Mouse (Mus musculus) A20 (cell line): Measurements from ENCODE around the gene Frs3.
"Not testable (repeated sequence)": the region's sequence is repeated elsewhere in the genome, so short reads cannot be mapped to it uniquely, and the experiment has no call there.

Experiments used
- DNase-seq: peaks from one replicate; pipeline ENCODE4 v3.0.0-alpha.2; 2011; ENCODE audit warnings: low read depth, low spot score

Gene Frs3

DNA sequence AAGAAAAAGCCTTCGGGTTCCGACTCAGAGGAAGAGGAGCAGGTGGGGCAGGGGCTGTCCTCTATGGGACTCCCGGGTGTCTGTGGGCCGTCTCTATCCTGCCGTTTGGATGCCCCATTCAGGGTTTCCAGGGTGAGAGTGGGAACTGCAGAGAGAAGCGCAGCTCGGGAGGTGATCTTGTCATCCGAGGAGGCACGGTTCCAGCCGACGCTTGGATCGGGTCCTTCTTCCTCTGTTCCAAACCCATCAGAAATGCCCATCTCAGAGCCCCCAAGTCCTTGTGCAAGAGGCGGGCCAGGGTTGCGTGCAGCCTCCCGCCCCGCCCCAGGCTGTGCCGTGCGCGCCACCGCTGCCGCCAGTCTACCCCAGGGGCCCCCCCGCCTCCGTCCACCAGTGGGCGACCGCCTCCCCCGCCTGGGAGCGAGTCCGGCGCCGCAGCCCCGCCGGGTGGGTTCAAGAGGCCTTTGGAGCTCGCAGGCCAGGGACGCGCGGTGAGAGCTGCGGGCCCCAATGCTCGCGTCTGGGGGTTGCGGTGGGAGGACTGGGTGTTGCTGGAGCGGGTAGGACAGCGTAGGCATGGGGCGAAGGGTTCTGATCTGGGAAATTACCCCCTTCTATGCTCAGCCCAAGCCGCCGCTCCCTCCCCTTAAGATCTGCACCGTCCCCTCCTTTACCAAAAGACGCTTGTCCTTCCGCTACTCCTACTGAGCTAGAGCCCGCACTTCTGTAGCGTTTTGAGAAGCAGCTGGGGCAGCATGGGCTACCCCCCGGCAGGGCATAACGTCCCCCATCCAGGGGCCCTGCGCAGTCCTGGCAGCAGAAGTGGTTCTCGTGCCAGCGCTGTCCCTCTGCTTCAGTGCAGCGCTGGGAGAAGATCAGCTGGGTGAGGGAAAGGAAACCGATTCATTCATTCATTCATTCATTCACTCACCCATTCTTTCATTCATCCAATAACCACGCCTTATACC, at the start of gene Frs3:
Gene Frs3, plus strand, starts transcription at position 423 of the 968 bp plus-strand sequence.
- peak; percentile 81 for DNase-seq

DNA sequence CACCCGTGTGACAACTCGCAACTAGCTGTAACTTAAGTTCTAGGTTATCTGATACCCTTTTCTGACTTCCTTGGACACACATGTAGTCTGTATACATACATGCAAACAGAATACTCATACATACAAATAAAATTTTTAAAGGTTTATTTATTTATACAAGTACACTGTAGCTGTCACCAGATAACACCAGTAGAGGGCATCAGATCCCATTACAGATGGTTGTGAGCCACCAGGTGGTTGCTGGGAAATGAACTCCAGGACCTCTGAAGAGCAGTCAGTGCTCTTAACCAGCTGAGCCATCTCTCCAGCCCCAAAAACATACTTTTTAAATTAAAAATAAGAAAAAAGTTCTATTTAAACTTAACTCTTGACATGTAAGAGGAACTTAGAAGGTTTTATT, 45.8 kb upstream of the Frs3 start:
- DNase-seq, result peak; percentile 53

DNA sequence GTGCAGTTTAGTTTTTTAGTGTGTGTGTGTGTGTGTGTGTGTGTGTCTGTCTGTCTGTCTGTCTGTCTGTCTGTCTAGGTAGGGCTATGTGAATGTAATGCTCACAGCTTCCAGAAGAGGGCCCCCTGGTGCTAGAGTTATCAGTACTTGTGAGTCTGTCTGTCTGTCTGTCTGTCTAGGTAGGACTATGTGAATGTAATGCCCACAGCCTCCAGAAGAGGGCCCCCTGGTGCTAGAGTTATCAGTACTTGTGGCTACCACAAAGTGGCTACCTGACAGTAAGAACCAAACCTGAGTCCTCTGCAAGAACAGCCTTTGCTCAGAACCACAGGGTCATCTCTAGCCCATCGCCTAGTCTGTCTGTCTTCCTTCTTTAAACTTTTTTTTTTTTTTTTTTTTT, 42.1 kb upstream of the Frs3 start:
- peak; percentile 89 for DNase-seq

DNA sequence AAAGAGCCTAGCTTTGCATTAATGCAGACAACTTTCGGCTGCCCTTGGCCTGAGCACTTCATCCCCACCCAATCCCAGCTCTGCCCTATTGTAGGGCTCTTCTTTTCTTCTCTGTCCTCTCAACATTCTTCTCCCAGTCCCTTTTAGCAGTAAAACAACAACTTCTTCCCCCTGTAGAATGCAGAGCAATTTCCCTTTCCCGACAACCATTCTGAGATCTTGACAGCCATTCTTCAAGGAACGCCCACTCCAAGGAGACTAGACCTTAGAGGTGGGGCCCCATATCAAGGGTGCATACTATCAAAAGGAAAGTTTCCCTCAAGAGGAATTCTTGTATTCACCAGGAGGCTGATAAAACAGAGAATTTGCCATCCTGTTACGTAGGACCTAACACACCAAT, 39.9 kb upstream of the Frs3 start:
- no peak for DNase-seq

- DNase-seq, result no peak
Measured at GRCm38 (mm10) chr17:47651953-47652352, 36.9 kb upstream of the Frs3 start.

DNA sequence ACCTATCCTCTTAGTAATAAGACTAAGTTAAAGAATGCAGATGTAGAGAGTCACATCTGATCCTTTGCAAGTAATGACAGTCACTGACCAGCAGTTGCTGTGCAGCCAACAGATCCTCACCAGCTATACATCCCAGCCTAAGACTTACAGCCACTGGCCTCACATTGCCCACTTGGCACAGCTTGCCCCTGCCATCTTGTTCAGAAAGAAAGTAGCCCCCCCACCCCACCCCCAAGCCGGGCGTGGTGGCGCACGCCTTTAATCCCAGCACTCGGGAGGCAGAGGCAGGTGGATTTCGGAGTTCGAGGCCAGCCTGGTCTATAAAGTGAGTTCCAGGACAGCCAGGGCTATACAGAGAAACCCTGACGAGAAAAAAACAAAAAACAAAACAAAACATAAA, 34.5 kb upstream of the Frs3 start:
- not testable (repeated sequence) for DNase-seq

DNA sequence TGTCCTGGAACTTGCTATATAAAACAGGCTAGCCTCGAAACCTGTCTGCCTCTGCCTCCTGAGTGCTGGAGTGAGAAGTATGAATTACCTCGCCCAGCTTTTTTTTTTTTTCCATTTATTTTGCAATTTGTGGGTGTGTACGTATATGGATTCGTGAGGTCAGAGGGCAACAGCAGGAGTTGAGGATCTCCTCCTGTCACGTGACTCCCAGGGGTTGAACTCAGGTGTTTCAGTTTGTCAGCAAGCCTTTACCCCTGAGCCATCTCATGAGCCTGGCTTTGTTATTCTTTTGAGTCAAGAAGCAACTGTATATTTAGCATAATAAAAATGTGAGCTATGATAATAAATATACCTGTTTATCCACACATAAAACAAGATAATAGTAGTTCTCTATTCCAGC, 33.1 kb upstream of the Frs3 start:
- no peak for DNase-seq

- no peak for DNase-seq
Measured at GRCm38 (mm10) chr17:47657901-47658300, 30.9 kb upstream of the Frs3 start.

GRCm38 (mm10) chr17:47658741-47659243, 30.0 kb upstream of the Frs3 start:
- DNase-seq, result no peak

- DNase-seq, result no peak
Measured at GRCm38 (mm10) chr17:47663009-47663713, 25.7 kb upstream of the Frs3 start.

DNA sequence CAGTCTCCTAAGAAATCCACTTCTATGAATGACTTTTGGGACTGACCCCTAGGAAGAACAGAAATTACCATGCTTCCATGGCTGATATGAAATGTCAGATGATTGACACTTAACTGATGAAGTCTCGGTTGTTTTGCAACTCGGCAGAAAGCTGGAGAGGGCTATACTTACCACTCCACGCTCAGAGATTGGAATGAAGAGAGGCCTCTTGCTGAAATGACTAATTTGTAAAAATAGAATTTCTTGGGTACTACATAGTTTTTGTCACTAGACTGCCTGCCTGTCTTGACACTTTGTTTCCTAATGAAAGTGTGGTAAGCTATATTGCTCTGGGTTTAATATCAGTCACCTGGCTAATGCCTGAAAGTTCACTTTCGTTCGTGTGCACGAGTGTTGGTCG, 24.4 kb upstream of the Frs3 start:
- no peak for DNase-seq

DNA sequence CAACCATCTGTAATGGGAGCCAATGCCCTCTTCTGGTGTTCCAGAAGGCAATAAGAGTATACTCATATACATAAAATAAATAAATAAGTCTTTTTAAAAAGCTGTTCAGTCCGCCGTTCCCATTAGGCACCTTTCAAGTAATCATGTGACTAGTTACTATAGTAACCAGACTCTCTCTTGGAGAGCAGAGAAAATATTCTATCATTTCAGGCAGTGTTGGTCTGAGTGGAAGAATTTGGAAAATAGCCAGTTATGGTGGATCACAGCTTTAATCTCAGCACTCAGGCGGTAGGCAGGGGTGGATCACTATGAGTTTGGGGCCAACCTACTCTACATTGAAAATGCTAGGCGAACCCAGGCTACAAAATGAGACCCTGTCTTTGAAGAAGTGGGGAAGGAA, 19.7 kb upstream of the Frs3 start:
- DNase-seq, result no peak

GRCm38 (mm10) chr17:47671988-47672310, 16.9 kb upstream of the Frs3 start:
- no peak for DNase-seq

DNA sequence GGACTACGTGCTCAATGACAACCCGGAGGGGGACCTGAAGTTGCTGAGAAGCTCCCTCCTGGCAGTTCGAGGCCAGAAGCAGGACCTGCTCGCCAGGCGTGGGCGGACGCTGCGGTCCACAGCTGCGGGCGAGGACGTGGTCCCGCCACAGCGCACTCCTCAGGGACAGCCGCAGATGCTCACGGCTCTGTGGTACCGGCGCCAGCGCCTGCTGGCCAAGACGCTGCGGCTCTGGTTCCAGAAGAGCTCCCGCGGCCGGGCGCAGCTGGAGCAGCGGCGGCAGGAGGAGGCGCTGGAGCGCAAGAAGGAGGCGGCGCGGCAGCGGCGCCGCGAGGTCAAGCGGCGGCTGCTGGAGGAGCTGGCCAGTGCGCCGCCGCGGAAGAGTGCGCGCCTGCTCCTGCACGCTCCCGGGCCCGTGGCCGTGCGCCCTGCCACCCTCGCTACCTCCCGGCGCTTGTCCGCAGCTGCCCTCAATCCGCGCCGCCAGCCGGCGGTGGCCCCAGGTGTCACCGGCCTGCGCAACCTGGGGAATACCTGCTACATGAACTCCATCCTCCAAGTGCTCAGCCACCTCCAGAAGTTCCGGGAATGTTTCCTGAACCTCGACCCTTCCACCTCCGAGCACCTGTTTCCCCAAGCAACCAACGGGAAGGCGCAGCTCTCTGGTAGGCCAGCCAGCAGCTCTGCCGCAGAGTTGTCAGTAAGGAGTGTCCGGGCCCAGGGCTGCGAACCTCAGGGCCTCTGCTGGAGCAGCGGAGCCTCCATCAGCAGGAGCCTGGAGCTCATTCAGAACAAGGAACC, 16.3 kb upstream of the Frs3 start:
- no peak for DNase-seq

DNA sequence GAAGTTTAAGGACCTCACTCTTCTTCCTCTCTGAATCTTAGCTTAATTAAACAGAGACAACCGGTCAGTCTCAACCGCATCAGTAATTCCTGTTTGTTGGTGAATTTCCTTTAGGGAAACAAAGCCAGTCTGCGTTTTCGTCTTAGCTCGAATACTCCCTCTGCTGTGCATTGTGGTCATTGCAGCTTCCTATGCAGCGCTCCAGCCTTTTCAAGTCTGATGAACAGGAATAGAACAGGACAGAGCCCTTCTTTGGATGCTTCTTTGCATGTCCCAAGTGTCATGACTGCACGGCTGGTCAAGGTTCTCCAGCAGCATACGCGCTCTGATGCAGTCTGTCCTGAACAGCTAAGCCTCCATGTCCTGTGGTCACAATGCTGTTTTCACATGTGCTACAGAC, 12.2 kb upstream of the Frs3 start:
- peak; percentile 28 for DNase-seq

GRCm38 (mm10) chr17:47678238-47678637, 10.6 kb upstream of the Frs3 start:
- no peak for DNase-seq

- DNase-seq, result no peak
Measured at GRCm38 (mm10) chr17:47678702-47679101, 10.1 kb upstream of the Frs3 start.

DNA sequence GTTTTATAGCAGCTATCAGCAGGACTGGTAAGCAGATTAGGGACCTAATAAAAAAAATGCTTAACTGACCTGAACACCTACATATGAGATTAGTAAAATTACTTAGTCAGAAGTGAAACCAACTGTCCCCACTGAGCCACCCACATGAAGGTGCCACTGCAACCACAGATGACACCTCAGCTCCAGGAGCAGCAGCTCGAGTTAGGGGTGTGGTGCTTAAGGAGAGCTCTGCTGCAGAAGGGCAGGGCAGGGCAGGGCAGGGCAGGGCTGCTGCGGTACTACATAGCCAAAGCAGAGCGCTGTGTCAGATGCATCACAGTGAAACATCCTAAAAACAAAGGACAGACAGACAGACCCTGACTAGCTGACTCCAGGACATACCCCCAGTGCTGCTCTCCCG, 6.0 kb upstream of the Frs3 start:
- peak; percentile 27 for DNase-seq

- peak; percentile 99 for DNase-seq
Measured at GRCm38 (mm10) chr17:47687409-47688343, 1.2 kb upstream of the Frs3 start.

- no peak for DNase-seq
Measured at GRCm38 (mm10) chr17:47688344-47688607, 554 bp upstream of the Frs3 start, which contains the start of gene Tomm6. Gene Tomm6 (minus strand): TSS chr17:47688386.

GRCm38 (mm10) chr17:47689894-47690293, 1.1 kb downstream of the Frs3 start:
- DNase-seq, result no peak
